ENCODE assay signal across 17 mouse cellular contexts in genomic region chr8:122616181-122616905, GRCm38 (mm10). TPM values are rescaled to one million over a fixed set of nuclear protein-coding genes. Genes with fewer than 3 reads are reported as not detected.
DNase-seq lines count a peak whose midpoint lies in the region; ATAC-seq and TF ChIP-seq lines count a peak whose summit lies in the region.
"Had no signal": no experiment of that assay in that cellular context is flagged by ENCODE, and none has a peak within 500 bp of the region (broad histone marks: within the 10 kb centered on the region; RNA-seq: fewer than 3 reads in every experiment).

No protein-coding gene starts in this region.

- no peak overlapping the region for H3K4me2 ChIP-seq in heart, embryonic 12.5 days
- no peak overlapping the region for H3K4me2 ChIP-seq in embryonic facial prominence, embryonic 14.5 days (ENCODE audit: low read depth, low read length)

- H3K9me3 ChIP-seq in heart, embryonic 12.5 days (replicated peaks): no peaks in the 10 kb centered on the region
- no peaks in the 10 kb centered on the region for H3K9me3 ChIP-seq in embryonic facial prominence, embryonic 14.5 days (ENCODE audit: control insufficient read depth, low read length)

- H3K36me3 ChIP-seq in heart, embryonic 12.5 days: peaks cover 17% of the 10 kb centered on the region
- H3K36me3 ChIP-seq in embryonic facial prominence, embryonic 14.5 days (ENCODE audit: control insufficient read depth, insufficient read depth, low read length): no peaks in the 10 kb centered on the region

- WGBS in heart, embryonic 12.5 days: 65% methylated on average over 9 of the region's 9 CpGs
- WGBS in embryonic facial prominence, embryonic 14.5 days: 47% methylated on average over 9 of the region's 9 CpGs

- H3K27me3 ChIP-seq in heart, embryonic 12.5 days (replicated peaks): no peaks in the 10 kb centered on the region
- H3K27me3 ChIP-seq in embryonic facial prominence, embryonic 14.5 days (replicated peaks; ENCODE audit: control insufficient read depth, insufficient read depth, low read length): no peaks in the 10 kb centered on the region
- H3K27me3 ChIP-seq: Patski had no signal

- TF ChIP-seq CTCF in layer of hippocampus, adult 2 months (conservative IDR thresholded peaks at IDR 0.05): no peak

- peak; percentile 38 for DNase-seq in heart, postnatal 4 days
- DNase-seq in MN1 (ENCODE audit: low spot score): peak; percentile 67
- DNase-seq in embryonic facial prominence, embryonic 14.5 days (ENCODE audit: low spot score): peak; percentile 54
- DNase-seq in lung, postnatal 14 days: peak; percentile 40
- DNase-seq in layer of hippocampus, adult 2 months (ENCODE audit: low spot score in 2 of 2): no peak
- no peak for DNase-seq in natural killer cell, adult 2 months (ENCODE audit: low spot score in 2 of 2)
- DNase-seq: cerebellum, postnatal 25 days; kidney, adult 18-20 months; thymus, postnatal 14 days had no signal

- H3K9ac ChIP-seq in heart, embryonic 12.5 days: no peak overlapping the region
- H3K9ac ChIP-seq in embryonic facial prominence, embryonic 14.5 days (ENCODE audit: low read depth, low read length): no peak overlapping the region

- H3K4me1 ChIP-seq in heart, embryonic 12.5 days (replicated peaks): peaks cover 22% of the 10 kb centered on the region
- H3K4me1 ChIP-seq in embryonic facial prominence, embryonic 14.5 days (ENCODE audit: control insufficient read depth, insufficient read depth, low read length): peaks cover 7% of the 10 kb centered on the region

- ATAC-seq in heart, embryonic 12.5 days (ENCODE audit: insufficient number of reproducible peaks, low FRiP score): no peak
- ATAC-seq in embryonic facial prominence, embryonic 14.5 days (ENCODE audit: low read depth): peak; percentile 16; the same call in 1 of the 2 replicates
- ATAC-seq: CD4-positive, CD25-positive, alpha-beta regulatory T cell, adult 4 months; Patski had no signal

- no peak overlapping the region for H3K27ac ChIP-seq in heart, embryonic 12.5 days (ENCODE audit: poor library complexity, severe bottlenecking)
- no peak overlapping the region for H3K27ac ChIP-seq in embryonic facial prominence, embryonic 14.5 days (replicated peaks; ENCODE audit: low read depth, low read length)
- H3K27ac ChIP-seq in layer of hippocampus, adult 2 months: no peak overlapping the region
- H3K27ac ChIP-seq: macrophage had no signal

- H3K4me3 ChIP-seq in heart, embryonic 12.5 days: no peak overlapping the region
- no peak overlapping the region for H3K4me3 ChIP-seq in embryonic facial prominence, embryonic 14.5 days (ENCODE audit: low read depth, low read length)
- no peak overlapping the region for H3K4me3 ChIP-seq in layer of hippocampus, adult 2 months

RNA-seq across cellular contexts. Expression of gene Trappc2l, which starts 4.9 kb away (rescaled TPM):
- total RNA-seq in heart, postnatal 4 days (2021): 10 to 100 TPM; 48.7 to 56.3 TPM
- polyA plus RNA-seq in heart, embryonic 12.5 days (2016; fragmentation: Nextera tagmentation; extraction: Ambion mirVana): 45.1 and 45.8 TPM in 2 replicates
- polyA plus RNA-seq in embryonic facial prominence, embryonic 14.5 days (2014; fragmentation: Nextera tagmentation; extraction: Ambion mirVana): 66.7 and 74.5 TPM in 2 replicates
- 10 to 100 TPM; 77.3 to 88.6 TPM for total RNA-seq in layer of hippocampus, adult 2 months (2021)

RNA-seq across cellular contexts. Expression of gene Galns, which starts 5.1 kb away (rescaled TPM):
- 10 to 100 TPM in 1 of 2 experiments, 1 to 10 TPM in 1; 9.2 to 10.6 TPM for total RNA-seq in heart, postnatal 4 days (2021)
- polyA plus RNA-seq in heart, embryonic 12.5 days (2016; fragmentation: Nextera tagmentation; extraction: Ambion mirVana): 12.7 and 13.5 TPM in 2 replicates
- polyA plus RNA-seq in embryonic facial prominence, embryonic 14.5 days (2014; fragmentation: Nextera tagmentation; extraction: Ambion mirVana): 13.1 TPM in 2 replicates
- 10 to 100 TPM; 11.8 to 13.9 TPM for total RNA-seq in layer of hippocampus, adult 2 months (2021)

RNA-seq across cellular contexts. Expression of gene Pabpn1l, which starts 6.2 kb away (rescaled TPM):
- total RNA-seq in heart, postnatal 4 days (2021): not detected
- polyA plus RNA-seq in heart, embryonic 12.5 days (2016; fragmentation: Nextera tagmentation; extraction: Ambion mirVana): not detected in 2 replicates
- polyA plus RNA-seq in embryonic facial prominence, embryonic 14.5 days (2014; fragmentation: Nextera tagmentation; extraction: Ambion mirVana): 0.35 TPM in 1 of 2 replicates, not detected in the other
- under 1 TPM in 1 of 2 experiments, not detected in 1; 0.52 TPM for total RNA-seq in layer of hippocampus, adult 2 months (2021)
- total RNA-seq: adrenal gland, adult 18-20 months; heart, postnatal 10 days; layer of hippocampus, adult 8-10 months; left cerebral cortex, postnatal 25 days had no signal
- polyA plus RNA-seq: CD4-positive, CD25-positive, alpha-beta regulatory T cell, adult 4 months; macrophage had no signal

RNA-seq across cellular contexts. Expression of gene Aprt, which starts 39.6 kb away (rescaled TPM):
- total RNA-seq in heart, postnatal 4 days (2021): 10 to 100 TPM; 58.5 to 58.8 TPM
- polyA plus RNA-seq in heart, embryonic 12.5 days (2016; fragmentation: Nextera tagmentation; extraction: Ambion mirVana): 209 and 232 TPM in 2 replicates
- 291 and 314 TPM in 2 replicates for polyA plus RNA-seq in embryonic facial prominence, embryonic 14.5 days (2014; fragmentation: Nextera tagmentation; extraction: Ambion mirVana)
- 10 to 100 TPM; 60.7 to 62.3 TPM for total RNA-seq in layer of hippocampus, adult 2 months (2021)

RNA-seq across cellular contexts. Expression of gene Cdt1, which starts 48.5 kb away (rescaled TPM):
- 10 to 100 TPM; 36.5 to 38.2 TPM for total RNA-seq in heart, postnatal 4 days (2021)
- polyA plus RNA-seq in heart, embryonic 12.5 days (2016; fragmentation: Nextera tagmentation; extraction: Ambion mirVana): 36.9 and 38.9 TPM in 2 replicates
- polyA plus RNA-seq in embryonic facial prominence, embryonic 14.5 days (2014; fragmentation: Nextera tagmentation; extraction: Ambion mirVana): 32.9 and 33.7 TPM in 2 replicates
- total RNA-seq in layer of hippocampus, adult 2 months (2021): 1 to 10 TPM; 1.3 to 1.6 TPM

Comparison
In these comparisons a context has a peak if more than half of its experiments do, and no peak if none do; other contexts are left out.
1. DNase-seq: peak in heart, postnatal 4 days (single experiment), MN1 (single experiment), embryonic facial prominence, embryonic 14.5 days (single experiment) and lung, postnatal 14 days (single experiment); none in layer of hippocampus, adult 2 months (0 of 2) and natural killer cell, adult 2 months (0 of 2).